Mouse (Mus musculus) neural tube, embryonic 14.5 days (tissue): Measurements from ENCODE around the gene Itga6. TPM values are rescaled to one million over a fixed set of nuclear protein-coding genes. Genes with fewer than 3 reads are reported as not detected.

Source experiments
- ATAC-seq: fragments of 200-750 bp; cut with Nextera tagmentation; 2 replicates; pipeline ENCODE4 v1.8.0; 2017; ENCODE audit warnings: low read depth, mild to moderate bottlenecking, moderate TSS enrichment, moderate library complexity
- H3K27ac ChIP-seq: fragments of 300-500 bp; sonication (generic); 2 replicates; pipeline ENCODE4 v1.5.1; 2014; ENCODE audit warnings: low read depth, mild to moderate bottlenecking, control low read depth, low read length, moderate library complexity, mixed read lengths
- H3K27me3 ChIP-seq: fragments of 300-500 bp; sonication (generic); 2 replicates; pipeline ENCODE4 v1.6.1; 2014; ENCODE audit warnings: low read length; ENCODE audit not compliant: control insufficient read depth, insufficient read depth
- H3K36me3 ChIP-seq: fragments of 300-500 bp; sonication (generic); 2 replicates; pipeline ENCODE4 v1.6.1; 2014; ENCODE audit warnings: low read length, mixed read lengths; ENCODE audit not compliant: control insufficient read depth, insufficient read depth
- H3K4me1 ChIP-seq: fragments of 300-500 bp; sonication (generic); 2 replicates; pipeline ENCODE4 v1.6.1; 2014; ENCODE audit warnings: low read length; ENCODE audit not compliant: control insufficient read depth, insufficient read depth
- H3K4me2 ChIP-seq: fragments of 300-500 bp; sonication (generic); 2 replicates; pipeline ENCODE4 v1.6.1; 2014; ENCODE audit warnings: mild to moderate bottlenecking, low read depth, low read length, control low read depth
- H3K4me3 ChIP-seq: fragments of 300-500 bp; sonication (generic); 2 replicates; pipeline ENCODE4 v1.5.1; 2014; ENCODE audit warnings: low read depth, low read length, control low read depth, mixed read lengths
- H3K9ac ChIP-seq: fragments of 300-500 bp; sonication (generic); replicated peaks from 2 replicates; pipeline ENCODE4 v1.6.1; 2014; ENCODE audit warnings: low read depth, mild to moderate bottlenecking, control low read depth, low read length, mixed read lengths
- H3K9me3 ChIP-seq: fragments of 300-500 bp; sonication (generic); 2 replicates; pipeline ENCODE4 v1.6.1; 2016; ENCODE audit warnings: low read length; ENCODE audit not compliant: control insufficient read depth
- WGBS: fragments of 180-500 bp; shearing (Covaris S2); extraction: QIAGEN DNeasy Blood & Tissue Kit; methylation state at CpG from one replicate; pipeline ENCODE4 v1.1.7; 2014; 5-methylcytosine and 5-hydroxymethylcytosine counted together
- polyA plus RNA-seq: library from polyadenylated mRNA; unstranded; fragments of >200 nt; fragmentation: Nextera tagmentation; extraction: Ambion mirVana; gene quantifications from 2 replicates; pipeline ENCODE4 v1.2.1, GENCODE M21; 2014

Gene Itga6
- polyA plus RNA-seq, 1 experiment from 2014 or later, result 21.5 TPM

DNA sequence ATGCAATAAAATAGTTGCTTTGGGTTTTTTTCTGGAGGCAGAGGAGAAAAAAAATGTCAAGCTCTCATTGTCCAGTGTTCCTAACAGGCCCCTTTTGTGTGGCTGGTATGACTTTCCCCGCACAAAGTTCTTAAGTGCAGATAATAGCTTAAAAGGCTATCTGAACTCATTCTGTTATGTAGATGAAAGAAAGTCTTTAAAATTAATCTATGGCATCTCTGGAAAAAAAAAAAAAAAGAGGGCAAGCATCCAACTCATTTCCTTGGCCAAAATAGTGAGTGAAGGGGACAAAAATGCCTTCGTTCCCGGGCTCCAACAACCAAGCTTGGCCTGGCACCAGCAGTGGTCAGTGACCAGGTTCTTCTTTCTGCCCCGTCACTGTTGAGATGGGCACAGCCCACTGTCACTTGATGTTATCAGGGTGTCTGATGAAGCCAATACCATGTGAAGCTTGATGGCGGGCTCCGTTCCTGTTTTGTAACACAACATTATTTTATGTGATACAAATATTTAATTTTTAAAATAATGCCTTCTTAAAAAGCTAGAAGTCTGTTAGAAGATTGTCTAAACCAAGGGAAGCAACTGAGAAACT is 21.7 kb downstream of the Itga6 start:
- Histone ChIP-seq H3K4me3 (no peak overlapping the region), H3K4me2 (no peak overlapping the region), H3K27me3 (no peaks in the 10 kb centered on the region), H3K36me3 (no peaks in the 10 kb centered on the region), H3K27ac (no peak overlapping the region), H3K9me3 (no peaks in the 10 kb centered on the region), H3K4me1 (no peaks in the 10 kb centered on the region), H3K9ac (no peak overlapping the region)
- ATAC-seq, result no peak
- 87% methylated on average over 6 of the region's 6 CpGs for WGBS

DNA sequence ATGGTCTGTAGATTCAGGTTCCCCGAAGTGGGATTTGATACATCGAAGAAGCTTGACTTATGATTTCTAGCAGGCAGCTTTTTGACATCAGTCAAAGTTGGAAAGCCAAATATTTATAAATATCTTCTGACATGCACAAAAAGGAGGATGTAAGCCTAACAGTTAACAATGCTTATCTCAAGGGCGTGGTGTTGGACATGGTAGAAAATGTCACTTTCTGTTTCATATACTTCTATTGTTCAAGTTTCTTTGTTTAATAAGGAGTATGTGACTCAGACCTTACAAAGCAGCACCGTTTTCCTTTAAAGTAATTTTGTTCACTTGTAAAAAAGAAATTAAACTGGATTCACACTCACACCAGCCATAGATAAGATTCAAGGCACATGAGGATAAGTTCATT is 26.3 kb downstream of the Itga6 start:
- no peak overlapping the region for H3K4me2 ChIP-seq
- no peak for ATAC-seq
- H3K9me3 ChIP-seq, result no peaks in the 10 kb centered on the region
- no peak overlapping the region for H3K27ac ChIP-seq
- peaks cover 7% of the 10 kb centered on the region; the same call in 1 of the 2 replicates for H3K4me1 ChIP-seq
- 84% methylated on average over 4 of the region's 4 CpGs for WGBS
- H3K4me3 ChIP-seq, result no peak overlapping the region
- no peaks in the 10 kb centered on the region for H3K27me3 ChIP-seq
- H3K36me3 ChIP-seq, result no peaks in the 10 kb centered on the region
- H3K9ac ChIP-seq, result no peak overlapping the region

DNA sequence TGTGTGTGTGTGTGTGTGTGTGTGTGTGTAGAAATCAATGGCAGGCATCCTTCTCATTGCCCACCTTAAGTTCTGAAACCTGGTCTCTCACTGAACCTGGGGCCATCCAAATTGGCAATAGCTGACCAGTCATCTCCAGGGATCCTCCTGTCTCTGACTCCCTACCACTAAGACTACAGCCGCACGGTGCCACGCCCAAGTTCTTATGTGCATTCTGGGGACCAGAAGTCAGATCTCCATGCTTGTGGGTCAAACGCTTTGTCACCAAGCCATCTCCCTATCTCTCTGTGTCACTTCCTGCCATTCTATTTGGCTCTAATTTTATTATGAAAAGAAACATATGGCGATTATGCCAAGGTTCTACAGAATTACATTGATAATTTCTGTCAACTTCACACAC is 28.3 kb downstream of the Itga6 start:
- Histone ChIP-seq H3K9ac (no peak overlapping the region), H3K36me3 (no peaks in the 10 kb centered on the region), H3K9me3 (no peaks in the 10 kb centered on the region), H3K27ac (no peak overlapping the region), H3K4me1 (peaks cover 7% of the 10 kb centered on the region; the same call in 1 of the 2 replicates), H3K4me2 (no peak overlapping the region), H3K27me3 (no peaks in the 10 kb centered on the region), H3K4me3 (no peak overlapping the region)
- ATAC-seq, result no peak
- 93% methylated on average over 5 of the region's 5 CpGs for WGBS

GRCm38 (mm10) chr2:71774246-71774951 is 29.0 kb downstream of the Itga6 start:
- WGBS, result 60% methylated on average over 10 of the region's 10 CpGs
- H3K9ac ChIP-seq, result no peak overlapping the region
- 0 out of 2 replicates have a peak overlapping the region, but pooled peaks have one; percentile 22 for H3K27ac ChIP-seq
- H3K4me2 ChIP-seq, result no peak overlapping the region; the same call in 1 of the 2 replicates
- peaks cover 7% of the 10 kb centered on the region; the same call in 1 of the 2 replicates for H3K4me1 ChIP-seq
- no peaks in the 10 kb centered on the region for H3K36me3 ChIP-seq
- no peak overlapping the region for H3K4me3 ChIP-seq
- no peak for ATAC-seq
- H3K9me3 ChIP-seq, result no peaks in the 10 kb centered on the region
- no peaks in the 10 kb centered on the region for H3K27me3 ChIP-seq

DNA sequence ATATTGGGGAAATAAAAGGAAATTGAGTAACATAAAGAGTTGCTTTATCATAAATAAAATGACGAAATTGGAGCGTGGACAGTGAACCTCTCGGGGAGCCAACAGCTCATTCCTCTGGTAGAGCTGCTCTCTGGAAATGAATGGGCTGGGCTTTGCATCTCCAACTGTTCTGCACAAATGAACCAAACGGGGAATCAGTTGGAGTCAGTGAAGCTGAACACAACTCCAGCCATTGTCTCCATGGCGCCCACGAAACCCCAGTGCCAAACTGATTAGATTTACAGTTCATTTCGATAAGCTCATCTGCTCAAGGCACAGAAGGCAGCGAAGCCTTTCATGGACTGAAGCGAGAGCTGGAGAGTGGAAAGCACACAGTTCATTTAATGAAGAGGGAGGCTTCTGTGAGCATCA is 29.8 kb downstream of the Itga6 start:
- ATAC-seq, result peak; percentile 49; the same call in 1 of the 2 replicates
- 12% methylated on average over 9 of the region's 9 CpGs for WGBS
- peak overlapping the region; percentile 31; the same call in 1 of the 2 replicates for H3K4me2 ChIP-seq

DNA sequence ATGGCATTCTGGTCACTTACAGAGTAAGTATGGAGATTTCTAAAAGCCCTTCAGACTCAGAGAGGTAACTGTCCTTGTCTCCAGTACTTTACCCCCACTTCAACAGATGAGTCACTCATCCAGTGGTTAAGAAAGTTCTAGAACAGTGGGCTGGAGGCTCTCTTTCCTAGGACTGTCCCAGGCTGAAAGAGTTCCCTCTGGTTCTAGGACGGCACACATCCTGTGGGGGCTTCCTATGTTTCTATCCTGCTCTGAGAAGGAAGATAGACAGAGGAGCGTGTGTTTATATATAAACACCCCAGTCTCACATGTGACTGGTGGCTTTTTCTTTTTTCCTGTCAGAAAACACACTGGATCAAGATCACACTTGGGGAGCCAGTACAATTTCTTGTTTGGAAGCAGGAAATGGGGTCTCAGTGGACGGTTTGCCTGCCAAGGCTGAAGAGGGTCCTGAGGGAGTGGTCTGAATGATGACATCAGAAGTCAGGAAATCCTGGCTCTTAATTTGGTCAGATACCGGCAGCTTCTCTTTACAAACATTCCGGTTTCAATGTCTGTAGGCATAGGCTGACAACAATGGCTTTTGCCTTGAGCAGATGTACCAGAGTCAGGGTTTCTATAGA is 34.0 kb downstream of the Itga6 start:
- H3K27ac ChIP-seq, result no peak overlapping the region
- peaks cover 7% of the 10 kb centered on the region; the same call in 1 of the 2 replicates for H3K4me1 ChIP-seq
- H3K27me3 ChIP-seq, result no peaks in the 10 kb centered on the region
- no peak overlapping the region for H3K4me2 ChIP-seq
- no peaks in the 10 kb centered on the region for H3K9me3 ChIP-seq
- no peak overlapping the region for H3K9ac ChIP-seq
- no peaks in the 10 kb centered on the region for H3K36me3 ChIP-seq
- no peak for ATAC-seq
- H3K4me3 ChIP-seq, result no peak overlapping the region
- 73% methylated on average over 5 of the region's 5 CpGs for WGBS

More for the DNA sequence above, 29.8 kb downstream of the Itga6 start:
- Histone ChIP-seq H3K9me3 (no peaks in the 10 kb centered on the region), H3K9ac (0 out of 2 replicates have a peak overlapping the region, but pooled peaks have one; percentile 11), H3K36me3 (no peaks in the 10 kb centered on the region), H3K4me1 (peaks cover 7% of the 10 kb centered on the region; the same call in 1 of the 2 replicates), H3K4me3 (no peak overlapping the region), H3K27me3 (no peaks in the 10 kb centered on the region), H3K27ac (peak overlapping the region; percentile 52)

GRCm38 (mm10) chr2:71780016-71780415 is 34.6 kb downstream of the Itga6 start:
- peaks cover 7% of the 10 kb centered on the region; the same call in 1 of the 2 replicates for H3K4me1 ChIP-seq
- H3K4me2 ChIP-seq, result no peak overlapping the region
- no peak overlapping the region for H3K9ac ChIP-seq
- no peak overlapping the region for H3K27ac ChIP-seq
- no peaks in the 10 kb centered on the region for H3K36me3 ChIP-seq
- H3K9me3 ChIP-seq, result no peaks in the 10 kb centered on the region
- H3K4me3 ChIP-seq, result no peak overlapping the region
- WGBS, result 57% methylated on average over 6 of the region's 6 CpGs
- H3K27me3 ChIP-seq, result no peaks in the 10 kb centered on the region
- no peak for ATAC-seq

GRCm38 (mm10) chr2:71785260-71785659 is 39.8 kb downstream of the Itga6 start:
- Histone ChIP-seq H3K27me3 (no peaks in the 10 kb centered on the region; the same call in 1 of the 2 replicates), H3K36me3 (no peaks in the 10 kb centered on the region), H3K9me3 (no peaks in the 10 kb centered on the region), H3K4me2 (no peak overlapping the region), H3K27ac (no peak overlapping the region), H3K4me1 (peaks cover 7% of the 10 kb centered on the region), H3K9ac (no peak overlapping the region), H3K4me3 (no peak overlapping the region)
- WGBS, result 79% methylated on average over 3 of the region's 3 CpGs
- no peak for ATAC-seq

DNA sequence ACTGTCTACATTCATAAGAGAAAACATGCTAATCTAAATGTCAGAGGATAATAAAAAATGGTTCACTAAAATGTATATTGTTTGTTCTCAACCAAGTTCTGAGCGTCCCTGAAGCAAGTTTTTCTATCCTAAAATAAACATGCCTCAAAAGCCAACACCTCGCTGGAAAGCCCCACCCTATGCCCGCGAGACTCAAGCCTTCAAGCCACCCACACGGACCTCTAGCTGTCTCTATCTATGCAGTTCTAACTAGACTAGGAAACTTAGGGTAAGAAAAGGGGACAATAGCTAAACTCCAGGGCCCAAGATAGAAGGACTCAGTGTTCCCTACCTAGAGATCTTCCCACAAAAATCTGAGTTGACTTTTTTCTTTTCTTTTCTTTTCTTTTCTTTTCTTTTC is 40.6 kb downstream of the Itga6 start:
- Histone ChIP-seq H3K9me3 (no peaks in the 10 kb centered on the region), H3K36me3 (no peaks in the 10 kb centered on the region), H3K9ac (no peak overlapping the region), H3K27ac (no peak overlapping the region), H3K4me2 (peak overlapping the region; percentile 93; the same call in 1 of the 2 replicates), H3K4me3 (no peak overlapping the region), H3K27me3 (no peaks in the 10 kb centered on the region; the same call in 1 of the 2 replicates), H3K4me1 (peaks cover 7% of the 10 kb centered on the region)
- no peak for ATAC-seq
- 56% methylated on average over 5 of the region's 5 CpGs for WGBS
